Mouse (Mus musculus) midbrain, embryonic 16.5 days (tissue): ENCODE results near the gene Ly6c2. TPM values are rescaled to one million over a fixed set of nuclear protein-coding genes. Genes with fewer than 3 reads are reported as not detected.
"Not testable (repeated sequence)": the region's sequence is repeated elsewhere in the genome, so short reads cannot be mapped to it uniquely, and the experiment has no call there.

ENCODE experiments used
- ATAC-seq: fragments of 200-750 bp; cut with Nextera tagmentation; 2 replicates; pipeline ENCODE4 v1.8.0; 2017; ENCODE audit warnings: moderate TSS enrichment
- H3K27ac ChIP-seq: fragments of 300-500 bp; sonication (generic); 2 replicates; pipeline ENCODE4 v1.5.1; 2014; ENCODE audit warnings: mild to moderate bottlenecking, low read length, mixed read lengths
- H3K27me3 ChIP-seq: fragments of 300-500 bp; sonication (generic); 2 replicates; pipeline ENCODE4 v1.6.1; 2014; ENCODE audit warnings: low read depth, low read length, mixed read lengths; ENCODE audit not compliant: control insufficient read depth, insufficient read depth
- H3K36me3 ChIP-seq: fragments of 300-500 bp; sonication (generic); 2 replicates; pipeline ENCODE4 v1.6.1; 2014; ENCODE audit warnings: mild to moderate bottlenecking, low read length, moderate library complexity, mixed read lengths; ENCODE audit not compliant: control insufficient read depth, insufficient read depth
- H3K4me1 ChIP-seq: fragments of 300-500 bp; sonication (generic); 2 replicates; pipeline ENCODE4 v1.6.1; 2014; ENCODE audit warnings: mild to moderate bottlenecking, low read length, mixed read lengths; ENCODE audit not compliant: control insufficient read depth, insufficient read depth
- H3K4me2 ChIP-seq: fragments of 300-500 bp; sonication (generic); 2 replicates; pipeline ENCODE4 v1.6.1; 2014; ENCODE audit warnings: mild to moderate bottlenecking, low read length, mixed read lengths
- H3K4me3 ChIP-seq: fragments of 300-500 bp; sonication (generic); 2 replicates; pipeline ENCODE4 v1.5.1; 2014; ENCODE audit warnings: low read depth, mild to moderate bottlenecking, low read length, moderate library complexity, mixed read lengths
- H3K9ac ChIP-seq: fragments of 300-500 bp; sonication (generic); 2 replicates; pipeline ENCODE4 v1.6.1; 2014; ENCODE audit warnings: low read depth, low read length, mixed read lengths
- H3K9me3 ChIP-seq: fragments of 300-500 bp; sonication (generic); replicated peaks from 2 replicates; pipeline ENCODE4 v1.6.1; 2014; ENCODE audit warnings: mild to moderate bottlenecking, low read length, mixed read lengths; ENCODE audit not compliant: control insufficient read depth, poor library complexity, severe bottlenecking
- WGBS: fragments of 180-500 bp; shearing (Covaris S2); extraction: QIAGEN DNeasy Blood & Tissue Kit; methylation state at CpG from one replicate; pipeline ENCODE4 v1.1.7; 2014; 5-methylcytosine and 5-hydroxymethylcytosine counted together
- polyA plus RNA-seq: library from polyadenylated mRNA; unstranded; fragments of >200 nt; fragmentation: Nextera tagmentation; extraction: Ambion mirVana; gene quantifications from 2 replicates; pipeline ENCODE4 v1.2.1, GENCODE M21; 2015

Gene Ly6c2
- polyA plus RNA-seq, 1 experiment from 2014 or later: 0.31 TPM

DNA sequence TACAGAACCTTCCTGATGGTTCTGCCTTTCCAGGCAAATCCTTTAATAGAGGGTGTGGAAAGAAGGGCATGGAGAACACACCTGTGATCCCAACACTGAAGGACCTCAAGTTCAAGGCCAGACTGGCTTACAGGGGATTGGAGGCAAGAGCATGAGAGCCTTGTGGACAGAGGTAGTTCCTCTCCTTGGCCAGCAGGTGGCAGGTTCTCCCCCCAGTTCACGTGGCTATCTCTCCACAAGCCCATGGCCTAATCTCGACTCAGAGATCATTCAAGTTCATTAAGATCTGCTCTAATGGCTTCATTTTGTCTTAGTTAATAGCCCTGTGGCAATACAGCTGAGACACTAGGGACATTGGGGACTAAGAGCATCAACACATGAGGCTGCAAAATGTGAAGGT lies 8.3 kb upstream of the Ly6c2 start:
- no peaks in the 10 kb centered on the region for H3K27me3 ChIP-seq
- no peak overlapping the region for H3K4me3 ChIP-seq
- no peaks in the 10 kb centered on the region for H3K36me3 ChIP-seq
- 23% methylated on average over 2 of the region's 2 CpGs for WGBS
- no peak overlapping the region for H3K9ac ChIP-seq
- H3K4me2 ChIP-seq: no peak overlapping the region
- no peaks in the 10 kb centered on the region for H3K4me1 ChIP-seq
- ATAC-seq: no peak
- H3K9me3 ChIP-seq: no peaks in the 10 kb centered on the region
- H3K27ac ChIP-seq: no peak overlapping the region

GRCm38 (mm10) chr15:75118742-75119141 lies 7.0 kb upstream of the Ly6c2 start:
- H3K4me1 ChIP-seq, ATAC-seq, H3K27ac ChIP-seq, H3K4me2 ChIP-seq, H3K9ac ChIP-seq, H3K9me3 ChIP-seq, H3K4me3 ChIP-seq, H3K27me3 ChIP-seq, H3K36me3 ChIP-seq: not testable (repeated sequence)
- 25% methylated on average over 5 of the region's 7 CpGs for WGBS

DNA sequence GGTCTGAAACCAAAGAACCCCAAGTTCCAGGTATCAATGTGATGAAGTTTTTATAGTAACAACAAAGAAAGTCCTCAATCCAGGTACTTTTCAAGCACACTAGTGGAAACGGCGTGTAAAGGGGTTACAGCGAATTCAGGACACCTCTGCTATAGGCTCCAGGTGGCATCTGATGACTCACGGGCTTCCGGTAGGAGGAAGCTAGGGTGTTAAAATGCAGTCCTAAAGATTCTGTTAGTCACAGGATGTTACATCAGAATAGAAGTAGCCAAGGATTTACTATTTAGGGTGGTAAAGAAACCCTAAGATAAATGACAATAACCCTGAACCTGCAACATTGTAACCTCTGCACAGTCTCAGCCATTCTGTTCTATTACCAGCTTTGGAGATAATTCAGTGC lies 5.7 kb upstream of the Ly6c2 start:
- ATAC-seq, H3K27me3 ChIP-seq, H3K27ac ChIP-seq, H3K4me2 ChIP-seq, H3K4me3 ChIP-seq, H3K36me3 ChIP-seq, H3K9me3 ChIP-seq, H3K9ac ChIP-seq, H3K4me1 ChIP-seq: not testable (repeated sequence)
- 98% methylated on average over 5 of the region's 5 CpGs for WGBS

GRCm38 (mm10) chr15:75116525-75116924 lies 4.8 kb upstream of the Ly6c2 start:
- Histone ChIP-seq H3K36me3 (no peaks in the 10 kb centered on the region), H3K4me3 (no peak overlapping the region), H3K27ac (no peak overlapping the region), H3K4me1 (no peaks in the 10 kb centered on the region), H3K4me2 (no peak overlapping the region), H3K27me3 (no peaks in the 10 kb centered on the region), H3K9me3 (no peaks in the 10 kb centered on the region), H3K9ac (no peak overlapping the region)
- no peak for ATAC-seq
- 96% methylated on average over 2 of the region's 2 CpGs for WGBS

- not testable (repeated sequence) for ATAC-seq, H3K27ac ChIP-seq, H3K36me3 ChIP-seq, H3K4me3 ChIP-seq, H3K9me3 ChIP-seq, H3K4me2 ChIP-seq, H3K27me3 ChIP-seq, H3K9ac ChIP-seq, H3K4me1 ChIP-seq
- 88% methylated on average over 2 of the region's 5 CpGs for WGBS
Observed at GRCm38 (mm10) chr15:75110424-75110823, 1.3 kb downstream of the Ly6c2 start.

DNA sequence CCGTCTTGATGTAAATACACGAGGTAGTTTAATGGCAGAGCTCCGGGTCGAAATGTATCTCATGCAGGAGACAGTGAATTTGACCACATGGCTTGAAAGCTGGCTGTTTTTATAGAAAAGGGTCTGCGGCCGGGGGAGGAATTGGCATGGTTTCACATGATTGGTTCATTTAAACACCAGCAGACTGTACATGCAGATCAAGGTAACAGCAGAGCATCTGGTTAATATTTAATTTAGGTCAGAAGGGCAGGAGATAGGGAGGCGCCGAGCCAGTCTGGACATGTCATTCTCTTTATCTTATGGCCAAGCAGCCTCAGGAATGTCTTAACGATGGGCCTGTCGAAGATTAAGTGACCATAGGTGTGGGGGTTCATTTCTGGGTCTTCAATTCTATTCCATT lies 12.5 kb downstream of the Ly6c2 start:
- Histone ChIP-seq H3K4me1 (no peaks in the 10 kb centered on the region), H3K27me3 (no peaks in the 10 kb centered on the region), H3K4me3 (no peak overlapping the region), H3K4me2 (no peak overlapping the region), H3K9me3 (no peaks in the 10 kb centered on the region), H3K36me3 (no peaks in the 10 kb centered on the region), H3K27ac (no peak overlapping the region), H3K9ac (no peak overlapping the region)
- 92% methylated on average over 10 of the region's 10 CpGs for WGBS
- ATAC-seq: no peak

DNA sequence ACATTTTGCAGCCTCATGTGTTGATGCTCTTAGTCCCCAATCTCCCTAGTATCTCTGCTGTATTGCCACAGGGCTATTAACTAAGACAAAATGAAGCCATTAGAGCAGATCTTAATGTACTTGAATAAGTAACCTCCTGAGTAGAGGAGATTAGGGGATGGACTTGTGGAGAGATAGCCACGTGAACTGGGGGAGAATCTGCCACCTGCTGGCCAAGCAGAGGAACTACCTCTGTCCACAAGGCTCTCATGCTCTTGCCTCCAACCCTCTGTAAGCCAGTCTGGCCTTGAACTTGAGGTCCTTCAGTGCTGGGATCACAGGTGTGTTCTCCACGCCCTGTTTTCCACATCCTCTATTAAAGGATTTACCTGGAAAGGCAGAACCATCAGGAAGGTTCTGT lies 23.7 kb downstream of the Ly6c2 start:
- ATAC-seq, H3K9ac ChIP-seq, H3K27me3 ChIP-seq, H3K4me3 ChIP-seq, H3K36me3 ChIP-seq, H3K9me3 ChIP-seq, H3K4me1 ChIP-seq, H3K27ac ChIP-seq, H3K4me2 ChIP-seq: not testable (repeated sequence)
- 21% methylated on average over 2 of the region's 2 CpGs for WGBS

GRCm38 (mm10) chr15:75069965-75070364 lies 41.8 kb downstream of the Ly6c2 start:
- Histone ChIP-seq H3K27ac (no peak overlapping the region), H3K4me3 (no peak overlapping the region), H3K36me3 (no peaks in the 10 kb centered on the region), H3K4me2 (no peak overlapping the region), H3K4me1 (no peaks in the 10 kb centered on the region), H3K9me3 (no peaks in the 10 kb centered on the region), H3K27me3 (no peaks in the 10 kb centered on the region), H3K9ac (no peak overlapping the region)
- ATAC-seq: no peak
- 93% methylated on average over 4 of the region's 4 CpGs for WGBS

GRCm38 (mm10) chr15:75062030-75062574 lies 49.7 kb downstream of the Ly6c2 start:
- H3K9ac ChIP-seq, H3K4me2 ChIP-seq, H3K9me3 ChIP-seq, H3K4me1 ChIP-seq, H3K4me3 ChIP-seq, H3K36me3 ChIP-seq, H3K27me3 ChIP-seq, H3K27ac ChIP-seq, ATAC-seq: not testable (repeated sequence)
- 37% methylated on average over 6 of the region's 6 CpGs for WGBS

GRCm38 (mm10) chr15:75060505-75060904 lies 51.3 kb downstream of the Ly6c2 start:
- H3K27ac ChIP-seq: no peak overlapping the region
- H3K9me3 ChIP-seq: no peaks in the 10 kb centered on the region
- no peak for ATAC-seq
- H3K27me3 ChIP-seq: no peaks in the 10 kb centered on the region
- no peak overlapping the region for H3K4me3 ChIP-seq
- no peak overlapping the region for H3K9ac ChIP-seq
- H3K36me3 ChIP-seq: no peaks in the 10 kb centered on the region
- H3K4me1 ChIP-seq: no peaks in the 10 kb centered on the region
- H3K4me2 ChIP-seq: no peak overlapping the region
